Mouse (Mus musculus) common myeloid progenitor, adult 5-6 weeks (primary cell): Measurements from ENCODE around the gene Olfr603. TPM values are rescaled to one million over a fixed set of nuclear protein-coding genes. Genes with fewer than 3 reads are reported as not detected.
"Not testable (repeated sequence)": the region's sequence is repeated elsewhere in the genome, so short reads cannot be mapped to it uniquely, and the experiment has no call there.

Source experiments
- ATAC-seq: replicated peaks from 2 replicates; pipeline ENCODE4 v1.8.0; 2016; ENCODE audit warnings: low read depth, mild to moderate bottlenecking, moderate TSS enrichment, inconsistent platforms; ENCODE audit not compliant: poor library complexity, severe bottlenecking
- total RNA-seq: library from RNA; stranded (forward); fragments of 200-1000, 187-1606 nt; gene quantifications from 2 replicates; pipeline ENCODE4 v1.2.3, GENCODE M21; 2017

Gene Olfr603
- not detected in 2 replicates for total RNA-seq

- no peak for ATAC-seq
Measured at GRCm38 (mm10) chr7:103386077-103386476, at the start of gene Olfr603. Olfr603 (minus strand) TSS chr7:103386177.

GRCm38 (mm10) chr7:103414772-103415171, 28.8 kb upstream of the Olfr603 start, which contains the start of gene Usp17lc:
Usp17lc (plus strand) TSS chr7:103415072.
- not testable (repeated sequence) for ATAC-seq

- not testable (repeated sequence) for ATAC-seq
Measured at GRCm38 (mm10) chr7:103406521-103407055, 20.6 kb upstream of the Olfr603 start.

- no peak for ATAC-seq
Measured at GRCm38 (mm10) chr7:103398981-103399380, 13.0 kb upstream of the Olfr603 start.

- ATAC-seq: no peak
Measured at GRCm38 (mm10) chr7:103397758-103398157, 11.8 kb upstream of the Olfr603 start.

GRCm38 (mm10) chr7:103362555-103362954, 23.4 kb downstream of the Olfr603 start, which contains the start of gene Olfr601:
Olfr601 (minus strand) TSS chr7:103362655.
- ATAC-seq: no peak

GRCm38 (mm10) chr7:103349569-103349968, 36.4 kb downstream of the Olfr603 start, which contains the start of gene Olfr600:
Olfr600 (minus strand) TSS chr7:103349669.
- no peak for ATAC-seq

- ATAC-seq: no peak
Measured at GRCm38 (mm10) chr7:103335617-103336016, 50.4 kb downstream of the Olfr603 start, which contains the start of gene Olfr599. Olfr599 (plus strand) TSS chr7:103335917.

Other genes with a start within 250 kb of the Olfr603 start
- not detected in 2 replicates for gene Olfr588-ps1, start 245.3 kb downstream of the Olfr603 start, total RNA-seq
- gene Olfr589, start 229.8 kb downstream of the Olfr603 start, total RNA-seq: not detected in 2 replicates
- not detected in 2 replicates for gene Olfr591, start 207.8 kb downstream of the Olfr603 start, total RNA-seq
- gene Olfr592, start 201.4 kb downstream of the Olfr603 start, total RNA-seq: not detected in 2 replicates
- gene Olfr593, start 174.3 kb downstream of the Olfr603 start, total RNA-seq: not detected in 2 replicates
- gene Olfr594, start 169.2 kb downstream of the Olfr603 start, total RNA-seq: not detected in 2 replicates
- gene Usp17ld, start 133.7 kb downstream of the Olfr603 start, total RNA-seq: not detected in 2 replicates
- gene Olfr596, start 80.5 kb downstream of the Olfr603 start, total RNA-seq: not detected in 2 replicates
- not detected in 2 replicates for gene Olfr597, start 69.9 kb downstream of the Olfr603 start, total RNA-seq
- not detected in 2 replicates for gene Olfr598, start 62.6 kb downstream of the Olfr603 start, total RNA-seq
- not detected in 2 replicates for gene Olfr599, start 50.3 kb downstream of the Olfr603 start, total RNA-seq
- gene Olfr600, start 36.5 kb downstream of the Olfr603 start, total RNA-seq: not detected in 2 replicates
- not detected in 2 replicates for gene Olfr601, start 23.5 kb downstream of the Olfr603 start, total RNA-seq
- gene Usp17lc, start 28.9 kb upstream of the Olfr603 start, total RNA-seq: not detected in 2 replicates
- not detected in 2 replicates for gene Olfr605, start 59.3 kb upstream of the Olfr603 start, total RNA-seq
- not detected in 2 replicates for gene Olfr606, start 62.9 kb upstream of the Olfr603 start, total RNA-seq
- not detected in 2 replicates for gene Olfr607, start 78.0 kb upstream of the Olfr603 start, total RNA-seq
- not detected in 2 replicates for gene Olfr608, start 83.7 kb upstream of the Olfr603 start, total RNA-seq
- gene Olfr609, start 111.9 kb upstream of the Olfr603 start, total RNA-seq: not detected in 2 replicates
- not detected in 2 replicates for gene Olfr610, start 125.9 kb upstream of the Olfr603 start, total RNA-seq
- not detected in 2 replicates for gene Olfr611, start 134.7 kb upstream of the Olfr603 start, total RNA-seq
- not detected in 2 replicates for gene Olfr612, start 156.5 kb upstream of the Olfr603 start, total RNA-seq
- gene Olfr613, start 161.9 kb upstream of the Olfr603 start, total RNA-seq: not detected in 2 replicates
- gene Olfr615, start 169.9 kb upstream of the Olfr603 start, total RNA-seq: not detected in 2 replicates
- gene Olfr616, start 183.0 kb upstream of the Olfr603 start, total RNA-seq: not detected in 2 replicates
- not detected in 2 replicates for gene Olfr617, start 186.9 kb upstream of the Olfr603 start, total RNA-seq
- gene Olfr618, start 203.9 kb upstream of the Olfr603 start, total RNA-seq: not detected in 2 replicates
- not detected in 2 replicates for gene Olfr619, start 214.4 kb upstream of the Olfr603 start, total RNA-seq
- gene Olfr620, start 226.4 kb upstream of the Olfr603 start, total RNA-seq: not detected in 2 replicates